Mouse (Mus musculus) lung, embryonic 15.5 days (tissue): ENCODE measurements around the gene Gdpd3. TPM values are rescaled to one million over a fixed set of nuclear protein-coding genes. Genes with fewer than 3 reads are reported as not detected.

ENCODE experiments used
- ATAC-seq: fragments of 200-750 bp; cut with Nextera tagmentation; 2 replicates; pipeline ENCODE4 v1.8.0; 2017; ENCODE audit warnings: moderate number of reproducible peaks, borderline replicate concordance; ENCODE audit not compliant: low FRiP score, low TSS enrichment; ENCODE audit errors: extremely low read depth
- H3K27ac ChIP-seq: fragments of 300-500 bp; sonication (generic); 2 replicates; pipeline ENCODE4 v1.5.1; 2015; ENCODE audit warnings: moderate library complexity, mild to moderate bottlenecking, inconsistent platforms
- H3K27me3 ChIP-seq: fragments of 300-500 bp; sonication (generic); 2 replicates; pipeline ENCODE4 v1.6.1; 2015; ENCODE audit warnings: inconsistent platforms
- H3K36me3 ChIP-seq: fragments of 300-500 bp; sonication (generic); 2 replicates; pipeline ENCODE4 v1.6.1; 2015; ENCODE audit warnings: inconsistent platforms
- H3K4me1 ChIP-seq: fragments of 300-500 bp; sonication (generic); 2 replicates; pipeline ENCODE4 v1.6.1; 2015; ENCODE audit warnings: inconsistent platforms
- H3K4me2 ChIP-seq: fragments of 300-500 bp; sonication (generic); 2 replicates; pipeline ENCODE4 v1.6.1; 2015; ENCODE audit warnings: inconsistent platforms, mild to moderate bottlenecking, moderate library complexity
- H3K4me3 ChIP-seq: fragments of 300-500 bp; sonication (generic); 2 replicates; pipeline ENCODE4 v1.5.1; 2015; ENCODE audit warnings: mild to moderate bottlenecking, inconsistent platforms
- H3K9ac ChIP-seq: fragments of 300-500 bp; sonication (generic); 2 replicates; pipeline ENCODE4 v1.6.1; 2015; ENCODE audit warnings: inconsistent platforms
- H3K9me3 ChIP-seq: fragments of 300-500 bp; sonication (generic); 2 replicates; pipeline ENCODE4 v1.6.1; 2016; ENCODE audit warnings: inconsistent platforms
- WGBS: fragments of 180-500 bp; shearing (Covaris S2); methylation state at CpG from one replicate; pipeline ENCODE4 v1.1.7; 2015; 5-methylcytosine and 5-hydroxymethylcytosine counted together
- polyA plus RNA-seq: library from polyadenylated mRNA; unstranded; fragments of >200 nt; fragmentation: Nextera tagmentation; extraction: Ambion mirVana; gene quantifications from 2 replicates; pipeline ENCODE4 v1.2.1, GENCODE M21; 2015

Gene Gdpd3
- polyA plus RNA-seq, 1 experiment from 2014 or later, result 2.5 TPM

DNA sequence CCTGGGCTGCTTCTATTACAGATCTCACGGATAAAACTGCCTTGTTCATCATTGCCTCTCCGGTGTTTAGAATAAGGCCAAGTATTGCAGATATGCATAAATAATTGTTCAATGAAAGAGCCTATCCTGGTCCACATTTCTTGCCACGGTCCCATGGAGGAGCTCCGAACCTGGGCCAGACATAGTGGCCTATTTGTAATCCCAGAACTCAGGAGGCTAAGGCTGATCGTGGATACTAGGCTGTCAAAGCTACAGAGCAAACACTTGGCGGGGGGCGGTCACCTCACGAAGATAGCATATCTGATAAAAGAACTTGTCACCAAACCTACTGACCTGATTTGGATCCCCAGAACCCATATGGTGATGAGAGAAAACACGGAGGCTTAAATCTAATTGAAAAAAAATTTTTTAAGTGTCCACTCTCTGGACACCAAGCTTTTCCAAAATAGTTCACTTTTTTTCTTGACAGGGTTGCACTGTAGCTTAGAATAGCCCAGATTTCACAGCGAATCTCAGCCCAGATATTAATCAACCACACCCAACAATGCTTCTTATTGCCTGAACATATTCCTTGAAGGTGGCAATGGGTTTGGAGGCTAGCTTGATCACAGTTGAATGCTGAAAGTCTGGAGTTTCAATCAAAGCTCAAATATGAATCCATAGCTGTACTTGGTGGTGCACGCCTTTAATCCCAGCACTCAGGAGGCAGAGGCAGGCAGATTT is 26.7 kb downstream of the Gdpd3 start:
- no peaks in the 10 kb centered on the region for H3K27me3 ChIP-seq
- peaks cover 62% of the 10 kb centered on the region for H3K36me3 ChIP-seq
- WGBS, result 19% methylated on average over 11 of the region's 11 CpGs
- H3K4me2 ChIP-seq, result peak overlapping the region; percentile 62
- no peaks in the 10 kb centered on the region for H3K9me3 ChIP-seq
- H3K9ac ChIP-seq, result peak overlapping the region; percentile 41
- peak overlapping the region; percentile 74 for H3K4me3 ChIP-seq
- ATAC-seq, result no peak
- peak overlapping the region; percentile 98 for H3K27ac ChIP-seq
- peaks cover 34% of the 10 kb centered on the region for H3K4me1 ChIP-seq

GRCm38 (mm10) chr7:126793456-126794270 is 27.5 kb downstream of the Gdpd3 start:
- Histone ChIP-seq H3K9ac (no peak overlapping the region), H3K4me1 (peaks cover 37% of the 10 kb centered on the region), H3K27ac (no peak overlapping the region), H3K4me3 (no peak overlapping the region), H3K4me2 (no peak overlapping the region), H3K27me3 (no peaks in the 10 kb centered on the region), H3K36me3 (peaks cover 54% of the 10 kb centered on the region), H3K9me3 (no peaks in the 10 kb centered on the region)
- WGBS, result 67% methylated on average over 4 of the region's 4 CpGs
- ATAC-seq, result no peak

DNA sequence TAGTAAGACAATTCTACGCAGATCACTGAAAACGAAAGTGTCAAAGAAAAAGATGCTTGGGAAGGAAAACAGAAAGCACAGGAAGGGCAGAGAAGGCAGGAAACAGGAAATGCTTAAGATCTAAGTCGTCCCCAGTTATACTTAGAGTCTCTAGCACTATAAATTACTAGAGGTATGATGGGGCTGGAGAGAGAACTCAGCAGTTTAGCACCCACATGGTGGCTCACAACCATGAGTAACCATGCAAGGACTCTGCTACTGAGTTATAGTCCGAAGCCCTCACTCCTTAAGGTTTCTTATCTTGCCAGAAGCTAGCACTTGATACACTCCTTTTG is 28.1 kb downstream of the Gdpd3 start:
- WGBS, result 70% methylated on average over 4 of the region's 4 CpGs
- Histone ChIP-seq H3K4me1 (peaks cover 37% of the 10 kb centered on the region), H3K27ac (no peak overlapping the region), H3K4me2 (no peak overlapping the region), H3K4me3 (no peak overlapping the region), H3K9me3 (no peaks in the 10 kb centered on the region), H3K9ac (no peak overlapping the region), H3K36me3 (peaks cover 49% of the 10 kb centered on the region), H3K27me3 (no peaks in the 10 kb centered on the region)
- no peak for ATAC-seq

DNA sequence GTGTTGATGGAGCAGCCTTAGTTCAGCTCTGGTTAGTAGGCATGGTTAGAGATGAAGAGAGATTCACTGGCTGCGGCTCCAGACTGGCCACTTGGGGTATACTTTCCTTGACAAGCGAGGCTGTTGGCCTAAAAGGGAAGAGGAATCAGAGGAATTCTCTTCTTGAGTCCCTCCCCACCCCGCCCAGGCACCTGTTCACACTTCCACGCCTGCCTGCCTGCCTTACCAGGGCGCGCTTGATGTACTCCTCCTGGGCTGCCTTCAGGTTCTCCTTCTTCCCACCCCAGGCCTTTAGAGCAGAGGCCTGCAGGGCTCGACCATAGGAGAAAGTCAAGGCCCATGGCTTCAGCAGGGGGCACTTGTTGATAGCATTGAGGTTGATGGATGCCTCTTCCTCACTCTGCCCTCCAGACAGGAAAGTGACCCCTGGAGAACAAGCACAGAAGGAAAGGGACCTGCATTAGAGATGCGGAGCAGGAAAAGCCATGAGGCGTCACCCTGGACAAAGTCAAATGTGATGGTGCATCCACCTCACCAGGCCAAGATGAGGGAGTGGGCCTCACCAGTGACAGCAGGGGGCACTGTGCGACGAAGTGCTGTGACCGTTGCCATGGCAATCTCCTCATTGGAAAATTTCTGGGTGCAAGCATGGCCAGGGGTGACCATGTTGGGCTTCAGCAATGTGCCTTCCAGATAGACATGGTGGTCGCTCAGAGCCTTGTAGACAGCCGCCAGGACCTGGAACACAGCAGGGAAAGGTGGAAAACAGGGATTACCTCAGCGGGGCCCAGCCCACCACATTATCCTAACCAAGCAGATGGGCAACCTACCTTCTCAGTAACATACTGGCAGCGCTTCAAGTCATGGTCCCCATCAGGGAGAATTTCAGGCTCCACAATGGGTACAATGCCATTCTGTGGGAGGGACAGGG is 29.5 kb downstream of the Gdpd3 start:
- peaks cover 38% of the 10 kb centered on the region for H3K36me3 ChIP-seq
- no peak overlapping the region for H3K27ac ChIP-seq
- H3K9ac ChIP-seq, result no peak overlapping the region
- 77% methylated on average over 16 of the region's 16 CpGs for WGBS
- peaks cover 41% of the 10 kb centered on the region for H3K4me1 ChIP-seq
- no peaks in the 10 kb centered on the region for H3K9me3 ChIP-seq
- no peak for ATAC-seq
- no peak overlapping the region for H3K4me2 ChIP-seq
- no peaks in the 10 kb centered on the region for H3K27me3 ChIP-seq
- H3K4me3 ChIP-seq, result no peak overlapping the region

- 77% methylated on average over 8 of the region's 8 CpGs for WGBS
- H3K27ac ChIP-seq, result no peak overlapping the region
- no peak overlapping the region for H3K4me3 ChIP-seq
Measured at GRCm38 (mm10) chr7:126796350-126796932, 30.3 kb downstream of the Gdpd3 start.

DNA sequence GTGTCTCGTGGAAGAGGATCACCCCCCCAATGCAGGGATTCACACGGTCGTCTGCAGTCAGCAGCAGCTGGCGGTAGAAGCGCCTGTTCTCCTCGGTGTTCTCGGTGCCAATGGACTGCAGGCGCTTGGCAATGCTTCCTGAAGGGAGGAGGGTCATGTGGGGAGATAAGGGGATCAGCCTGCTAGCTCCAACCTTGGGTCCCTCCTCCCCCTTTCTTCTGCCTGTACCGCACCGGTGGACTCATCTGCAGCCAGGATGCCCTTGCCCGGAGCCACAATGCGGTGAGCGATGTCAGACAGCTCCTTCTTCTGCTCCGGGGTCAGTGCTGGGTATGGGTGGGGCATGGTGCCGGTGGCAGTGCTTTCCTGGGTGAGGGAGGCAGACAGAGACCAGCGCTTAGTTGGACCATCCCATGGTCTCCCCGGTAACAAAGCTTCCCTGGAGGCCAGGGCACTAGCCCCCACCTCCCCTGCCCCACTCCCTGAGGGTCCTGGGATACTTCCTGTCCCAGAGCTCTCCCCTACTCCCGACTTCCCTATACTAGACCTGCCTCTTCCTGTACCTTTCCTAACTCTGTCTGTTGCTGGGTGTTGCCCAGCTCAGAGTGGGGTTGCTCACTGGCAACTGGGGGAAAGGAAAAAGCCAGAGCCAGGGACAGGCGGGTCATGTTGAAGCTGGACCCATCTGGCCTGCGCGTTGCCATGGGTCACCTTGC is 31.4 kb downstream of the Gdpd3 start, which contains the start of gene Fam57b:
Fam57b (plus strand) TSS at position 258 of the 716 bp plus-strand sequence.
- no peaks in the 10 kb centered on the region for H3K9me3 ChIP-seq
- peaks cover 39% of the 10 kb centered on the region for H3K4me1 ChIP-seq
- no peaks in the 10 kb centered on the region for H3K27me3 ChIP-seq
- peak within 1 kb of the TSS; percentile 92 for H3K9ac ChIP-seq
- no peak for ATAC-seq
- WGBS, result 16% methylated on average over 21 of the region's 21 CpGs
- peak within 1 kb of the TSS; percentile 89 for H3K4me3 ChIP-seq
- H3K27ac ChIP-seq, result peak within 1 kb of the TSS; percentile 95
- H3K36me3 ChIP-seq, result peaks cover 41% of the 10 kb centered on the region
- peak within 1 kb of the TSS; percentile 86 for H3K4me2 ChIP-seq

More at GRCm38 (mm10) chr7:126796350-126796932, 30.3 kb downstream of the Gdpd3 start:
- no peak for ATAC-seq
- Histone ChIP-seq H3K27me3 (no peaks in the 10 kb centered on the region), H3K36me3 (peaks cover 38% of the 10 kb centered on the region), H3K4me1 (peaks cover 39% of the 10 kb centered on the region), H3K4me2 (peak overlapping the region; percentile 14; the same call in 1 of the 2 replicates), H3K9ac (no peak overlapping the region), H3K9me3 (no peaks in the 10 kb centered on the region)

GRCm38 (mm10) chr7:126798127-126799049 is 32.3 kb downstream of the Gdpd3 start:
- H3K4me3 ChIP-seq, result peak overlapping the region; percentile 89
- H3K36me3 ChIP-seq, result peaks cover 44% of the 10 kb centered on the region
- WGBS, result under 1% methylated on average over 40 of the region's 40 CpGs
- no peaks in the 10 kb centered on the region for H3K27me3 ChIP-seq
- peak overlapping the region; percentile 86 for H3K4me2 ChIP-seq
- no peaks in the 10 kb centered on the region for H3K9me3 ChIP-seq
- no peak for ATAC-seq
- peak overlapping the region; percentile 92 for H3K9ac ChIP-seq
- peaks cover 31% of the 10 kb centered on the region for H3K4me1 ChIP-seq
- H3K27ac ChIP-seq, result peak overlapping the region; percentile 95

- peak overlapping the region; percentile 99 for H3K27ac ChIP-seq
- WGBS, result 0% methylated on average over 30 of the region's 36 CpGs
- peak overlapping the region; percentile 86 for H3K4me2 ChIP-seq
- no peaks in the 10 kb centered on the region for H3K27me3 ChIP-seq
- H3K4me1 ChIP-seq, result peaks cover 30% of the 10 kb centered on the region
- peaks cover 39% of the 10 kb centered on the region for H3K36me3 ChIP-seq
- peak overlapping the region; percentile 92 for H3K9ac ChIP-seq
- H3K9me3 ChIP-seq, result no peaks in the 10 kb centered on the region
- peak overlapping the region; percentile 89 for H3K4me3 ChIP-seq
- peak; percentile 97 for ATAC-seq
Measured at GRCm38 (mm10) chr7:126799050-126799467, 32.9 kb downstream of the Gdpd3 start.

- peaks cover 33% of the 10 kb centered on the region for H3K36me3 ChIP-seq
- H3K9me3 ChIP-seq, result no peaks in the 10 kb centered on the region
- peak overlapping the region; percentile 89 for H3K4me3 ChIP-seq
- ATAC-seq, result peak; percentile 90
- peak overlapping the region; percentile 99 for H3K27ac ChIP-seq
- peak overlapping the region; percentile 76 for H3K9ac ChIP-seq
- H3K27me3 ChIP-seq, result no peaks in the 10 kb centered on the region
- H3K4me1 ChIP-seq, result peaks cover 30% of the 10 kb centered on the region
- WGBS, result 3% methylated on average over 36 of the region's 38 CpGs
- H3K4me2 ChIP-seq, result peak overlapping the region; percentile 86
Measured at GRCm38 (mm10) chr7:126799468-126800268, 33.5 kb downstream of the Gdpd3 start.
